Mouse (Mus musculus) layer of hippocampus, postnatal 14 days (tissue): ENCODE data around the gene Anks1. TPM values are rescaled to one million over a fixed set of nuclear protein-coding genes. Genes with fewer than 3 reads are reported as not detected.

Source experiments
- DNase-seq, 2 experiments: peaks; one replicate each; pipeline ENCODE4 v3.0.0; 2021 to 2022; ENCODE audit warnings: low spot score in 2 of 2, mixed read lengths in 1 of 2
- long read RNA-seq, 2 experiments: library from polyadenylated mRNA; stranded (forward); transcript quantifications; one replicate each; pipeline ENCODE4 v2.0.0; 2021
- total RNA-seq, 2 experiments: library from RNA; stranded (reverse); gene quantifications; 2 replicates each; pipeline ENCODE4 v1.2.3; 2021

Anks1 gene
- total RNA-seq = 10 to 100 TPM; 38.0 to 39.5 TPM
- long read RNA-seq, experiment 1, full-length matches to known transcripts = 7 of 23 reads
- long read RNA-seq, experiment 1, partial matches to known transcripts = 4 of 23 reads
- long read RNA-seq, experiment 1, other reads (novel, unspliced or antisense) = 12 of 23 reads
- long read RNA-seq, experiment 2, full-length matches to known transcripts = 2 of 46 reads
- long read RNA-seq, experiment 2, partial matches to known transcripts = 7 of 46 reads
- long read RNA-seq, experiment 2, other reads (novel, unspliced or antisense) = 37 of 46 reads

GRCm38 (mm10) chr17:27908888-27909621 is at the start of gene Anks1:
TSS of gene Anks1 (plus strand) at chr17:27909306.
- DNase-seq = peak; percentile 73 to 80

- no peak for DNase-seq
These were observed 43.6 kb upstream of the Anks1 start for GRCm38 (mm10) chr17:27865461-27865860.

- DNase-seq = no peak
These were observed 42.4 kb upstream of the Anks1 start for GRCm38 (mm10) chr17:27866737-27867136.

GRCm38 (mm10) chr17:27871851-27872250 is 37.3 kb upstream of the Anks1 start:
- DNase-seq = peak; percentile 17 to 77

- DNase-seq = no peak
These were observed 35.5 kb upstream of the Anks1 start for GRCm38 (mm10) chr17:27873583-27873982.

GRCm38 (mm10) chr17:27874510-27874909 is 34.6 kb upstream of the Anks1 start:
- DNase-seq = no peak

- DNase-seq = no peak
These were observed 27.6 kb upstream of the Anks1 start for GRCm38 (mm10) chr17:27881518-27881917.

GRCm38 (mm10) chr17:27883129-27883528 is 26.0 kb upstream of the Anks1 start:
- no peak for DNase-seq

- DNase-seq = no peak
These were observed 25.1 kb upstream of the Anks1 start for GRCm38 (mm10) chr17:27883994-27884393.

GRCm38 (mm10) chr17:27886499-27887210 is 22.5 kb upstream of the Anks1 start:
- no peak for DNase-seq

- peak; percentile 94 to 96 for DNase-seq
These were observed 1.4 kb upstream of the Anks1 start for GRCm38 (mm10) chr17:27907512-27908205.

GRCm38 (mm10) chr17:27908206-27908887 is 759 bp upstream of the Anks1 start:
- DNase-seq = no peak

GRCm38 (mm10) chr17:27909622-27910500 is 755 bp downstream of the Anks1 start, which contains the start of gene Taf11:
TSS of gene Taf11 (minus strand) at chr17:27909844.
- DNase-seq = peak; percentile 72 to 78

- no peak for DNase-seq
These were observed 2.3 kb downstream of the Anks1 start for GRCm38 (mm10) chr17:27911371-27911770.

- DNase-seq = no peak
These were observed 5.6 kb downstream of the Anks1 start for GRCm38 (mm10) chr17:27914742-27915141.

GRCm38 (mm10) chr17:27916366-27916765 is 7.3 kb downstream of the Anks1 start:
- DNase-seq = no peak

- no peak for DNase-seq
These were observed 11.6 kb downstream of the Anks1 start for GRCm38 (mm10) chr17:27920676-27921075.

- peak in 1 of 2 experiments; percentile 26 for DNase-seq
These were observed 13.1 kb downstream of the Anks1 start for GRCm38 (mm10) chr17:27922174-27922712.

- no peak for DNase-seq
These were observed 15.9 kb downstream of the Anks1 start for GRCm38 (mm10) chr17:27925054-27925453.
